16 mouse cellular contexts compared by ENCODE assay signal in genomic region chr10:4673311-4673816, GRCm38 (mm10).
"Had no signal": no experiment of that assay in that cellular context is flagged by ENCODE, and none has a peak within 500 bp of the region (broad histone marks: within the 10 kb centered on the region; RNA-seq: fewer than 3 reads in every experiment).

No protein-coding gene starts in this region.

- H3K36me3 ChIP-seq: lung, embryonic 15.5 days; midbrain, embryonic 13.5 days; midbrain, embryonic 15.5 days; neural tube, embryonic 12.5 days had no signal

- H3K9ac ChIP-seq: liver, postnatal 0 days; lung, embryonic 15.5 days; midbrain, embryonic 13.5 days; midbrain, embryonic 15.5 days; neural tube, embryonic 12.5 days had no signal

- H3K27me3 ChIP-seq: lung, embryonic 15.5 days; midbrain, embryonic 13.5 days; midbrain, embryonic 15.5 days; neural tube, embryonic 12.5 days had no signal

- H3K4me1 ChIP-seq: lung, embryonic 15.5 days; megakaryocyte, embryonic 14.5 days; midbrain, embryonic 13.5 days; midbrain, embryonic 15.5 days; neural tube, embryonic 12.5 days had no signal

- H3K9me3 ChIP-seq: lung, embryonic 15.5 days; megakaryocyte, embryonic 14.5 days; midbrain, embryonic 13.5 days; midbrain, embryonic 15.5 days; neural tube, embryonic 12.5 days had no signal

- H3K4me2 ChIP-seq: lung, embryonic 15.5 days; midbrain, embryonic 11.5 days; midbrain, embryonic 13.5 days; midbrain, embryonic 15.5 days; neural tube, embryonic 12.5 days had no signal

- DNase-seq: liver, postnatal 0 days; lung, adult 2 months; lung, postnatal 14 days; lung, postnatal 36 days; right cerebral cortex, postnatal 14 days; thymus, adult 18-20 months; thymus, postnatal 14 days; thymus, postnatal 36 days had no signal

- H3K4me3 ChIP-seq: lung, embryonic 15.5 days; megakaryocyte, embryonic 14.5 days; midbrain, embryonic 13.5 days; midbrain, embryonic 15.5 days; neural tube, embryonic 12.5 days had no signal

- ATAC-seq: liver, postnatal 0 days; lung, postnatal 0 days; midbrain, embryonic 13.5 days; midbrain, embryonic 15.5 days had no signal

- H3K27ac ChIP-seq: lung, embryonic 15.5 days; macrophage; midbrain, embryonic 13.5 days; midbrain, embryonic 15.5 days; neural tube, embryonic 12.5 days had no signal
